Mouse (Mus musculus): Measurements from ENCODE around the gene Ccn5. TPM values are rescaled to one million over a fixed set of nuclear protein-coding genes. Genes with fewer than 3 reads are reported as not detected.

Ccn5 gene
- polyA plus RNA-seq, 1 experiment from 2014 or later, result 0.26 TPM

DNA sequence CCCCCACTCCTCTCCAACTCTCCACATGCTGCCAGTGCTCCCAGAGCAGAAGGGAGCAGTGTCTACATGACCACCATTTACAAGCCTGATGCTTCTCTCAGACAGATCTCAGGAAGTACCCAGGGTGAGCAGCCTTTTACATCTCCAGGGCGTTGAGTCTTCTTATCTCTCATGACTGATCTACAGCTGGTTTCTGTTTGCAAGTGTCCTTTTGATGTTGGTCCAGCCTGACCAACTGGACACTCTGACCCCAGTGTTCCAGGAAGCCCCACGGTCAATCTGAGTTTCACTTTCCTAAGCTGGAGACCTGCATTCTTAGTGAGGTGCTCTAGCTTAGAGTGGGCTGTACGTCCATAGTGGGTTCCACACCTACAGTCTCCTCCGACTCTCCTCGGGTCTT, 16.8 kb upstream of the Ccn5 start:
- Histone ChIP-seq H3K9me3 (replicated peaks) (no peaks in the 10 kb centered on the region), H3K27me3 (replicated peaks) (0 out of 2 replicates have a peak, but pooled peaks cover 6% of the 10 kb centered on the region), H3K4me3 (no peak overlapping the region), H3K27ac (ENCODE audit: poor library complexity, severe bottlenecking) (no peak overlapping the region), H3K4me2 (no peak overlapping the region), H3K9ac (no peak overlapping the region), H3K36me3 (no peaks in the 10 kb centered on the region), H3K4me1 (replicated peaks) (0 out of 2 replicates have a peak, but pooled peaks cover 4% of the 10 kb centered on the region)
- 58% methylated on average over 5 of the region's 5 CpGs for WGBS
- ATAC-seq (ENCODE audit: insufficient number of reproducible peaks, low FRiP score), result no peak

DNA sequence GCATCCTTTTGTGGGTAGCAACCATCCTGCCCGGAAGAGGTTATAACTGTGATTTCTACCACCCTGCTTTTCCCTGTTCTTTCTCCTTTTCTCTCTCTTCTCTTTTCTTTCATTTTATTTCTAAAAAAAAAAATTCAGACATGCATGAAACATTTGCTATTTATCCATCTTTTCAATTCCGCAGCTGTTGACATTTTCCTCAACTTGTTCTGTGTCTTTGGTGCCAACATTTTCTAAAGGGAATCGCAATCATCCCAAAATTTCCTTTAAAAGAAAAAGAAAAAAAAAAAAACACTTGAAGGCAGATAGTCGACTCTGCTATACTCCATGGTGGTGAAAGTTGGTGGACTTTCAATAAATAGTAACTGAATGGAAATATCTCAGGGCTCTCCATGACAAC, 11.5 kb upstream of the Ccn5 start:
- 84% methylated on average over 4 of the region's 4 CpGs for WGBS
- Histone ChIP-seq H3K9me3 (replicated peaks) (no peaks in the 10 kb centered on the region), H3K4me1 (replicated peaks) (no peaks in the 10 kb centered on the region), H3K9ac (no peak overlapping the region), H3K27me3 (replicated peaks) (no peaks in the 10 kb centered on the region), H3K27ac (ENCODE audit: poor library complexity, severe bottlenecking) (no peak overlapping the region), H3K4me2 (no peak overlapping the region), H3K4me3 (no peak overlapping the region), H3K36me3 (no peaks in the 10 kb centered on the region)
- ATAC-seq (ENCODE audit: insufficient number of reproducible peaks, low FRiP score), result no peak

DNA sequence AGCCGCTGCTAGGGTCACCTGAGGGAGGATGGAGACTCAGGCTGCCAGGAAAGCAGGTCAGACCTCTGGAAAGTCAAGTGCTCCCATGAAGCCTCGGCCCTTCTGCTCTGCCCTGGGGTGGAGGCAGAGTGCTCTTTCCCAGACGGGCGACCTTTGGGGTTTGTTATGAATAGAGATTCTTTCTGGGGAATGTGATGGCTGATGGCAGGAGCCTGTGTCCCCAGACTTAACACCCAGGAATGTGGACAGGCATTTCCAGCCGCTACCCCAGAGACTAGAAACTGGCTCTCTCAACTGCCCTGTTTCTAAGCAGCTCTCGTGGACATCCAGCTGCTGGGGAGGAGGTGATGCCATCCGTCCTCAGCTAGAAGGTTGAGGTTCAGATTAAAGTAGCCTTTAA, 11.0 kb upstream of the Ccn5 start:
- Histone ChIP-seq H3K4me1 (replicated peaks) (no peaks in the 10 kb centered on the region), H3K36me3 (no peaks in the 10 kb centered on the region), H3K9ac (no peak overlapping the region), H3K27me3 (replicated peaks) (no peaks in the 10 kb centered on the region), H3K4me2 (no peak overlapping the region), H3K9me3 (replicated peaks) (no peaks in the 10 kb centered on the region), H3K27ac (ENCODE audit: poor library complexity, severe bottlenecking) (no peak overlapping the region), H3K4me3 (no peak overlapping the region)
- ATAC-seq (ENCODE audit: insufficient number of reproducible peaks, low FRiP score), result no peak
- WGBS, result 35% methylated on average over 7 of the region's 7 CpGs

DNA sequence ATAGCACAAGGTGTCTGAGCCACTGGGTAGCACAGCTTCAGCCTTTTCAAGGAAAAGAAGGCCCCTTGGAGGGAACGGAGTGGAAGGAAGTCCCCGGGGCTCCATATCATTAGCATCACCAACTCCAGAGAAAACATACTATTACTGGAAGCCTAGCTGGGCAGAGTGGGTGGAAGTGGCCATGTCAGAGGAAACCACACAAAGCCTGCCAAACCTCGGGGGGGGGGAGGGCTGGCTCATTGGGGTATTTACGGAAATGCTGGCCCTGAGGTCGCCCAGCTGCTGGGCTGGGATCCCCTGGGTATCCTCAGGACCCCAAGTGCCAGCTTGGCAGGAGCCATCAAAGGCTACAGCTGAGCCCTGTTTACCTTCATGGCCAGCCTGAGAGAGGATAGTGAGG, 7.6 kb upstream of the Ccn5 start:
- no peaks in the 10 kb centered on the region for H3K9me3 ChIP-seq (replicated peaks)
- H3K9ac ChIP-seq, result no peak overlapping the region
- no peak overlapping the region for H3K27ac ChIP-seq (ENCODE audit: poor library complexity, severe bottlenecking)
- no peak overlapping the region for H3K4me2 ChIP-seq
- 48% methylated on average over 5 of the region's 5 CpGs for WGBS
- no peaks in the 10 kb centered on the region for H3K4me1 ChIP-seq (replicated peaks)
- no peak overlapping the region for H3K4me3 ChIP-seq
- H3K36me3 ChIP-seq, result no peaks in the 10 kb centered on the region
- ATAC-seq (ENCODE audit: insufficient number of reproducible peaks, low FRiP score), result no peak
- H3K27me3 ChIP-seq (replicated peaks), result no peaks in the 10 kb centered on the region

DNA sequence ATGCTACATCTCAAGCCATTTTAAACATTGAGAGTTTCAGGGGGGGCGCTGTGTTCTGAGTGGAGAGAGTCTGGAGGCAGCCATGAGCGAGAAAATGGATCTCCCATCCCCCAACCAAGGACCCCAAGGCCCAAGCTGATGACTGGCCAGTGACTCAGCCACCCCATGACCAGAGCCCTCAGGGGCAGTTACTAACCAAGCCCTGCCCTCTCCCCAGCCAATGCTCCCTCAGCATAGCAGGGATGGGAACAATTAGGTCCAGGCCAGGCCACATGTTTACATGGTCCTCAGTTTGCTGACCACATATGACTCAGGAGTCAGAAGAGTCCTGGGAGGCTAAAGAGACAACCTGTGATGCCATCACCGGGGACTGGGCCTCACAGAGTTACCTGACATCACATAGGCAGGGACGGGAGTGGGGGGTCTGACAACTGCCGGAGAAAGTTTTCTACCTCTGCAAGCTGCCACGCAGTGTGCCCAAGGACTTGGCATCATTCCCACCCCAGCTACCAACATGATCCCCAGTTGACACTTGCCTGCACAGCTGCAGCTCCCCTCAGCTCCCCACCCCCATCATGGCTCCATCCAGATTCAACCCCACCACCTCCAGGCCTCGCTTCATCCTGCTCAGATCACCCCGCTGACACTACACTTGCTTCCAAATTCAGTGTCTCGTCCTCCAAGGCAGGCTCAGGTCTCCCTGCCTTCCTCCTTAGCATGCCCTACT, 5.8 kb upstream of the Ccn5 start:
- no peaks in the 10 kb centered on the region for H3K4me1 ChIP-seq (replicated peaks)
- H3K9ac ChIP-seq, result no peak overlapping the region
- no peak overlapping the region for H3K27ac ChIP-seq (ENCODE audit: poor library complexity, severe bottlenecking)
- H3K27me3 ChIP-seq (replicated peaks), result no peaks in the 10 kb centered on the region
- no peak overlapping the region for H3K4me2 ChIP-seq
- H3K36me3 ChIP-seq, result no peaks in the 10 kb centered on the region
- WGBS, result 80% methylated on average over 9 of the region's 9 CpGs
- no peaks in the 10 kb centered on the region for H3K9me3 ChIP-seq (replicated peaks)
- no peak for ATAC-seq (ENCODE audit: insufficient number of reproducible peaks, low FRiP score)
- no peak overlapping the region for H3K4me3 ChIP-seq

DNA sequence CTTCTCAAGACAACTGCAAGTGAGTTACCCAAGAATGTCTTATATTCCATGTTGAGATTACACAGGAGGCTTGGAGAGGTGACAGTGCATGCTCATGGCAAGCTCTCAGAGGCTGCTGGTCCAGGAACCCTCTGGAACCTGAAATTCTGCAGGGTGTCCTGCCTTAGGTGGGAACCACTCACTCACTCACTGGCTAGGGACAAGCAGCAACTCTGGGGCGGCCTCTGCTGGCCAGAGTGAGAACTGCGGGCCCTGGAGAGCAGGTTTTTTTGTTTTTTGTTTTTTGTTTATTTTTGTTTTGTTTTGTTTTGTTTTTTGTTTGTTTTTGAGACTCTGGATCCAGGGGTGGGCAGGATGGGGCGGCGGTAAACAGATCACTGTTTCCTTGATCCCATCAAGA, 2.6 kb downstream of the Ccn5 start:
- Histone ChIP-seq H3K27ac (ENCODE audit: poor library complexity, severe bottlenecking) (no peak overlapping the region), H3K4me3 (no peak overlapping the region), H3K4me1 (replicated peaks) (no peaks in the 10 kb centered on the region), H3K9ac (peak overlapping the region; percentile 8; the same call in 1 of the 2 replicates), H3K4me2 (peak overlapping the region; percentile 49), H3K9me3 (replicated peaks) (no peaks in the 10 kb centered on the region), H3K27me3 (replicated peaks) (peaks cover 28% of the 10 kb centered on the region), H3K36me3 (no peaks in the 10 kb centered on the region)
- 13% methylated on average over 4 of the region's 4 CpGs for WGBS
- no peak for ATAC-seq (ENCODE audit: insufficient number of reproducible peaks, low FRiP score)

DNA sequence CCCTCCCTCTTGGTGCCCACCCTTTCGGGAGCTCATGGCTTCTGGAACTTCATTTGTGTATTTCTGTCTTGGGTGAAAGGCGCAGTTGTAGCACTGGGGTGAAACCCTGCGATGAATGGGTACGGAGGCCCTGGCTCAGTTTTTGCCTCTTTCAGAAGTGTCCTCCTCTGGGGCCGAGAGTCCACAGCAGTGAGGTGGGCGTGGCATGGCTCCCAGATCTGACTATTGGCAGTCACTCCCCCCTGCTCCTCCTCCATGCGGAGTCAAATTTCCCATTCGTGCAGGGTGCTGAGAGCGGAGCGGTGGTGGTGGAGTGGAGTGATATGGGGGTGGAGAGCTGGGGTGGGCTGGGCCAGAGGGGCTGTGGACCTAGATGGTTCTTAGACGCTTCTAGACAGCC, 3.1 kb downstream of the Ccn5 start:
- Histone ChIP-seq H3K9ac (peak overlapping the region; percentile 8; the same call in 1 of the 2 replicates), H3K4me1 (replicated peaks) (no peaks in the 10 kb centered on the region), H3K9me3 (replicated peaks) (no peaks in the 10 kb centered on the region), H3K4me3 (0 out of 2 replicates have a peak overlapping the region, but pooled peaks have one; percentile 3), H3K36me3 (no peaks in the 10 kb centered on the region), H3K4me2 (peak overlapping the region; percentile 49), H3K27me3 (replicated peaks) (peaks cover 29% of the 10 kb centered on the region), H3K27ac (ENCODE audit: poor library complexity, severe bottlenecking) (no peak overlapping the region)
- 22% methylated on average over 11 of the region's 11 CpGs for WGBS
- no peak for ATAC-seq (ENCODE audit: insufficient number of reproducible peaks, low FRiP score)

DNA sequence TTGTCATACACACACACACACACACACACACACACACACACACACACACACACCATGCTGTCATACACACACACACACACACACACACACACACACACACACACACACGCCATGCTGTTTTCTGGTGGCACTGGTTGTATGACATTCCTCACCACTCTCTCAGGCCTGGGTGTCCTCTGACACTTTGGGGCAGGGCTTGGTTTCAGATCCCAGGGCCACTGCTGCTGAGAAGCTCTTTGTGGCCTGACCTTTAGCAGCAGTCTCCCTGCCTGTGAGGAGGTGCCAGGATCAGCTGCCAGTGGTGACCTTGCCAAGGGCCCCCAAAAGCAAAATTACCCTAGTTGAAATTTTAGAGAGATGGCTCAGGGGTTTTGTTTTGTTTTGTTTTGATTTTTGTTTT, 5.2 kb downstream of the Ccn5 start:
- no peak for ATAC-seq (ENCODE audit: insufficient number of reproducible peaks, low FRiP score)
- H3K9ac ChIP-seq, result no peak overlapping the region
- 86% methylated on average over 1 of the region's 1 CpGs for WGBS
- no peaks in the 10 kb centered on the region for H3K4me1 ChIP-seq (replicated peaks)
- no peak overlapping the region for H3K4me3 ChIP-seq
- H3K9me3 ChIP-seq (replicated peaks), result no peaks in the 10 kb centered on the region
- H3K36me3 ChIP-seq, result no peaks in the 10 kb centered on the region
- no peak overlapping the region for H3K4me2 ChIP-seq
- H3K27ac ChIP-seq (ENCODE audit: poor library complexity, severe bottlenecking), result no peak overlapping the region
- peaks cover 22% of the 10 kb centered on the region for H3K27me3 ChIP-seq (replicated peaks)

DNA sequence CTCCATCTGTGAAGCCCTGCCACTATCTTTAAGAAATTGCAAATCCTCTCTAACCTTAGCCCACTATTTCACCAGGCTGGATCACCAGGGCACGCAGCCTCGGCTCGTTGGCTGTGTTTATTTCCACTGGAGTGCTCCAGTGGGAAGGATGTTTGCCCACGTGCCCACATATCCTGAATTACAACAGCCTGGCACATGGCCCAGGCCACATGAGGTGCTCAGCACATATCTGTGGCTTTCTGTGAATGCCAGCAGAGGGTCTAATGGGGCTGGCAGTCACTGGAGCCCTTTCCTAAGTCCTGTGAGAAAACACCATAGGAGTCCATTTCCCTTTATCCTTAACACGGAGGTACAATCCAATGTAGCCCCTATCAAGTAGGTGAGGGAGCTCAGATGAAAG, 5.8 kb downstream of the Ccn5 start:
- peaks cover 19% of the 10 kb centered on the region for H3K27me3 ChIP-seq (replicated peaks)
- H3K27ac ChIP-seq (ENCODE audit: poor library complexity, severe bottlenecking), result no peak overlapping the region
- no peaks in the 10 kb centered on the region for H3K4me1 ChIP-seq (replicated peaks)
- H3K9me3 ChIP-seq (replicated peaks), result no peaks in the 10 kb centered on the region
- H3K4me3 ChIP-seq, result no peak overlapping the region
- no peaks in the 10 kb centered on the region for H3K36me3 ChIP-seq
- ATAC-seq (ENCODE audit: insufficient number of reproducible peaks, low FRiP score), result no peak
- H3K4me2 ChIP-seq, result no peak overlapping the region
- no peak overlapping the region for H3K9ac ChIP-seq
- WGBS, result 75% methylated on average over 5 of the region's 5 CpGs

DNA sequence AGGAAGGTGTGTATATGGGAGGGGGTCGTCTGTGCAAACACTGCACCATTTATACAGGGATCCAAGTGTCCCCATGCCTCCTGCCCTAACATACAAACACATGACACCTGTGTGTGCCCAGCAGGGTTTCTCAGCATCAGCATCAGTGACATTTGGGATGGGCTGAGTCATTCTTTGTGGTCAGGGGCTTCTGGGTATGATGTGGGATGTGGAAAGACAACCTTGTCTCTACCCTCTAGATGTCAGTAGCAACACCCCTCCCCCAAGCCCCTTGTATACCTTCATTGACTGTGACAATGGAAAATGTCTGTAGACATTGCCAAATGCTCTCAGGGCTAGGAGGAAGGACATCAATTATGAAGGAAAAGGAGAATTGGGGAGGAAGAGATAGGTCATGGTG, 10.5 kb downstream of the Ccn5 start:
- 55% methylated on average over 1 of the region's 1 CpGs for WGBS
- H3K9me3 ChIP-seq (replicated peaks), result no peaks in the 10 kb centered on the region

DNA sequence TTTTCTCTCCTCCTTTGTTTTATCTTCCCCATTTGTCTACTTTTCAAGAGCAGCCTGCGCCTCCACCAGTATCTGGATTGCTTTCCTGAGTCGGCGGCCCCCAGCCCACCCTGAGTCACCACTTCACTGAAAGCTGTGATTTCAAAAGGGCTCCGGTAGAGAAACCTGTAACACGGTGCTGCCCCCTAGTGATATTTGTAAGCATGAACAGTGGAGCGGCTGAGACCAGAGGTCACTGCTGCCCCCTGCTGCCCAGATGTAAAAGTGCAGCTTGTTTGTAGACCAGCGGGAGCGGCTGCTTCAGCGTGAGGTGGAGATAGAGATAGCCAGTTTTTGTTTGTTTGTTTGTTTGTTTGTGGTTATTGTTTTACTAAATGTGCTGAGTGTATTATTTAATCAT, 17.4 kb downstream of the Ccn5 start:
- WGBS, result 19% methylated on average over 9 of the region's 9 CpGs
- no peak overlapping the region for H3K9ac ChIP-seq
- H3K9me3 ChIP-seq (replicated peaks), result 0 out of 2 replicates have a peak, but pooled peaks cover 3% of the 10 kb centered on the region
- H3K4me3 ChIP-seq, result no peak overlapping the region
- no peak overlapping the region for H3K27ac ChIP-seq (ENCODE audit: poor library complexity, severe bottlenecking)
- ATAC-seq (ENCODE audit: insufficient number of reproducible peaks, low FRiP score), result no peak
- H3K4me2 ChIP-seq, result no peak overlapping the region
- H3K36me3 ChIP-seq, result no peaks in the 10 kb centered on the region
- peaks cover 10% of the 10 kb centered on the region for H3K27me3 ChIP-seq (replicated peaks)
- peaks cover 5% of the 10 kb centered on the region for H3K4me1 ChIP-seq (replicated peaks)

More for the DNA sequence above, 10.5 kb downstream of the Ccn5 start:
- Histone ChIP-seq H3K36me3 (no peaks in the 10 kb centered on the region), H3K9ac (no peak overlapping the region), H3K4me3 (no peak overlapping the region), H3K4me1 (replicated peaks) (no peaks in the 10 kb centered on the region), H3K27ac (ENCODE audit: poor library complexity, severe bottlenecking) (no peak overlapping the region), H3K27me3 (replicated peaks) (peaks cover 9% of the 10 kb centered on the region; the same call in 1 of the 2 replicates), H3K4me2 (no peak overlapping the region)
- ATAC-seq (ENCODE audit: insufficient number of reproducible peaks, low FRiP score), result no peak

DNA sequence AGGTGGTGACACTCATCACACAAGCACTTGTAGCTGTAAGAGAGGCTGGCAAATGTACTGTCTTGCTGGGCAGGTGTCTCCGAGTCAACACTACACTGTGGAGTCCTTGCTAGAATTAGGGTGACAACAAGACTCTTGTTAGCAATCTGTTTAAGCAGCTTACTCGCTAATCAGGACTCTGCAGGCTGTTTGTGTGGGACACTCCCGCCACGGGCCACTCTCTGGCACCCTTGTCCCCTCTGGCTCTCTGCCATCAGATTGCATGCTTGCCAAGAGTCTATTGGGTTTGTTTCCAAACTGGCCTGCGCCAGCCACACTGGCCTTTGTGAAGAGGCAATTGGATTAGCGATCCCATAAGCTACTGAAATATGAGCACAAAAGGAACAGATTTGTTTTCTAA, 18.9 kb downstream of the Ccn5 start:
- WGBS, result 38% methylated on average over 6 of the region's 6 CpGs
- Histone ChIP-seq H3K4me2 (no peak overlapping the region), H3K9me3 (replicated peaks) (0 out of 2 replicates have a peak, but pooled peaks cover 3% of the 10 kb centered on the region), H3K36me3 (no peaks in the 10 kb centered on the region), H3K4me1 (replicated peaks) (peaks cover 5% of the 10 kb centered on the region), H3K9ac (no peak overlapping the region), H3K27ac (ENCODE audit: poor library complexity, severe bottlenecking) (no peak overlapping the region), H3K27me3 (replicated peaks) (peaks cover 10% of the 10 kb centered on the region), H3K4me3 (no peak overlapping the region)
- ATAC-seq (ENCODE audit: insufficient number of reproducible peaks, low FRiP score), result no peak

All from heart, embryonic 12.5 days (tissue).